Mouse (Mus musculus) inflammation-experienced regulatory T-cells, adult 6 months (primary cell): ENCODE results near the gene Trpm5. TPM values are rescaled to one million over a fixed set of nuclear protein-coding genes. Genes with fewer than 3 reads are reported as not detected.

Experiments
- ATAC-seq: one replicate; pipeline ENCODE4 v1.8.0; 2017
- polyA plus RNA-seq, 3 experiments: library from polyadenylated mRNA; unstranded; fragments of 100-300 nt; shearing (Covaris generic); gene quantifications; one replicate each; pipeline ENCODE4 v1.2.1; 2017

The Trpm5 gene
- polyA plus RNA-seq, 3 experiments from 2014 or later, result 0.68 TPM; not detected in 2

- no peak for ATAC-seq
Measured at GRCm38 (mm10) chr7:143058221-143058697, 36.2 kb downstream of the Trpm5 start.

GRCm38 (mm10) chr7:143057667-143058220 lies 36.7 kb downstream of the Trpm5 start:
- ATAC-seq, result no peak

GRCm38 (mm10) chr7:143057023-143057422 lies 37.4 kb downstream of the Trpm5 start:
- no peak for ATAC-seq

- no peak for ATAC-seq
Measured at GRCm38 (mm10) chr7:143055499-143056186, 38.8 kb downstream of the Trpm5 start.

GRCm38 (mm10) chr7:143055001-143055400 lies 39.4 kb downstream of the Trpm5 start:
- ATAC-seq, result no peak

- ATAC-seq, result no peak
Measured at GRCm38 (mm10) chr7:143054612-143054965, 39.9 kb downstream of the Trpm5 start.

- no peak for ATAC-seq
Measured at GRCm38 (mm10) chr7:143053961-143054611, 40.4 kb downstream of the Trpm5 start.

GRCm38 (mm10) chr7:143053008-143053899 lies 41.2 kb downstream of the Trpm5 start:
- ATAC-seq, result peak; percentile 32

GRCm38 (mm10) chr7:143052626-143053007 lies 41.8 kb downstream of the Trpm5 start, which contains the start of gene Cd81:
Gene Cd81, plus strand, starts transcription at chr7:143052739.
- peak; percentile 77 for ATAC-seq

GRCm38 (mm10) chr7:143051316-143051715 lies 43.1 kb downstream of the Trpm5 start:
- no peak for ATAC-seq

- ATAC-seq, result no peak
Measured at GRCm38 (mm10) chr7:143049841-143050816, 44.3 kb downstream of the Trpm5 start.

GRCm38 (mm10) chr7:143049331-143049730 lies 45.1 kb downstream of the Trpm5 start:
- no peak for ATAC-seq

- ATAC-seq, result no peak
Measured at GRCm38 (mm10) chr7:143046358-143046757, 48.1 kb downstream of the Trpm5 start.

- ATAC-seq, result no peak
Measured at GRCm38 (mm10) chr7:143044826-143045206, 49.6 kb downstream of the Trpm5 start.

GRCm38 (mm10) chr7:143044049-143044825 lies 50.2 kb downstream of the Trpm5 start:
- no peak for ATAC-seq

- no peak for ATAC-seq
Measured at GRCm38 (mm10) chr7:143042897-143043300, 51.5 kb downstream of the Trpm5 start.

GRCm38 (mm10) chr7:143042089-143042488 lies 52.4 kb downstream of the Trpm5 start:
- no peak for ATAC-seq

GRCm38 (mm10) chr7:143041138-143041822 lies 53.2 kb downstream of the Trpm5 start:
- no peak for ATAC-seq

- no peak for ATAC-seq
Measured at GRCm38 (mm10) chr7:143040561-143040960, 53.9 kb downstream of the Trpm5 start.
